Mouse (Mus musculus) forebrain, embryonic 13.5 days (tissue): Measurements from ENCODE around the gene Gpr107. TPM values are rescaled to one million over a fixed set of nuclear protein-coding genes. Genes with fewer than 3 reads are reported as not detected.

Source experiments
- ATAC-seq: fragments of 200-750 bp; cut with Nextera tagmentation; 2 replicates; pipeline ENCODE4 v1.8.0; 2017
- H3K27ac ChIP-seq: fragments of 300-500 bp; sonication (generic); 2 replicates; pipeline ENCODE4 v1.5.1; 2015; ENCODE audit warnings: inconsistent platforms, mild to moderate bottlenecking, moderate library complexity
- H3K27me3 ChIP-seq: fragments of 300-500 bp; sonication (generic); 2 replicates; pipeline ENCODE4 v1.6.1; 2015; ENCODE audit warnings: mild to moderate bottlenecking, inconsistent platforms
- H3K36me3 ChIP-seq: fragments of 300-500 bp; sonication (generic); 2 replicates; pipeline ENCODE4 v1.6.1; 2015; ENCODE audit warnings: mild to moderate bottlenecking, inconsistent platforms; ENCODE audit not compliant: poor library complexity, severe bottlenecking
- H3K4me1 ChIP-seq: fragments of 300-500 bp; sonication (generic); 2 replicates; pipeline ENCODE4 v1.6.1; 2015; ENCODE audit warnings: inconsistent platforms
- H3K4me2 ChIP-seq: fragments of 300-500 bp; sonication (generic); 2 replicates; pipeline ENCODE4 v1.6.1; 2015; ENCODE audit warnings: inconsistent platforms, mild to moderate bottlenecking, moderate library complexity
- H3K4me3 ChIP-seq: fragments of 300-500 bp; sonication (generic); 2 replicates; pipeline ENCODE4 v1.5.1; 2015; ENCODE audit warnings: mild to moderate bottlenecking, inconsistent platforms
- H3K9ac ChIP-seq: fragments of 300-500 bp; sonication (generic); 2 replicates; pipeline ENCODE4 v1.6.1; 2015; ENCODE audit warnings: mild to moderate bottlenecking, inconsistent platforms
- H3K9me3 ChIP-seq: fragments of 300-500 bp; sonication (generic); replicated peaks from 2 replicates; pipeline ENCODE4 v1.6.1; 2016; ENCODE audit warnings: inconsistent platforms
- WGBS: fragments of 180-500 bp; shearing (Covaris S2); methylation state at CpG from one replicate; pipeline ENCODE4 v1.1.7; 2015; 5-methylcytosine and 5-hydroxymethylcytosine counted together
- polyA plus RNA-seq: library from polyadenylated mRNA; unstranded; fragments of >200 nt; fragmentation: Nextera tagmentation; extraction: Ambion mirVana; gene quantifications from 2 replicates; pipeline ENCODE4 v1.2.1, GENCODE M21; 2015

The Gpr107 gene
- polyA plus RNA-seq, 1 experiment from 2014 or later, result 28.6 TPM

DNA sequence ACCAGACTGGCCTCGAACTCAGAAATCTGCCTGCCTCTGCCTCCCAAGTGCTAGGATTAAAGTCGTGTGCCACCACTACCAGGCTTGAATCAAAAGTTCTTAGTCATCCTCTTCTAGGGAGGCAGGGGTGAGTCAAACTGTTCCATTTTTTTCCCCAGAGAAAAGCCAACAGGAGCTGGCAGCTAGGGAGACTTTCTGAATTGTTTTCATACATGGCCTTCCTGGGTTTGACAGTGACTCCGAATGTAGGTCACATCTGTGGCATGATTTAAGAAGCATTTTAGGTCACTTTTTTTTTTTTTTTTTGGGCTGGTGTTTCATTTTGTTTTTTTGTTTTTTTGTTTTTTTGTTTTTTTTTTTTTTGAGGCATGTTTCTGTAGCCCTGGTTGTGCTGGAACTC lies 33.9 kb upstream of the Gpr107 start:
- Histone ChIP-seq H3K27ac (no peak overlapping the region), H3K27me3 (no peaks in the 10 kb centered on the region), H3K9me3 (no peaks in the 10 kb centered on the region), H3K4me2 (no peak overlapping the region), H3K36me3 (no peaks in the 10 kb centered on the region), H3K9ac (no peak overlapping the region), H3K4me3 (no peak overlapping the region), H3K4me1 (no peaks in the 10 kb centered on the region)
- ATAC-seq, result no peak
- WGBS, result 92% methylated on average over 3 of the region's 3 CpGs

DNA sequence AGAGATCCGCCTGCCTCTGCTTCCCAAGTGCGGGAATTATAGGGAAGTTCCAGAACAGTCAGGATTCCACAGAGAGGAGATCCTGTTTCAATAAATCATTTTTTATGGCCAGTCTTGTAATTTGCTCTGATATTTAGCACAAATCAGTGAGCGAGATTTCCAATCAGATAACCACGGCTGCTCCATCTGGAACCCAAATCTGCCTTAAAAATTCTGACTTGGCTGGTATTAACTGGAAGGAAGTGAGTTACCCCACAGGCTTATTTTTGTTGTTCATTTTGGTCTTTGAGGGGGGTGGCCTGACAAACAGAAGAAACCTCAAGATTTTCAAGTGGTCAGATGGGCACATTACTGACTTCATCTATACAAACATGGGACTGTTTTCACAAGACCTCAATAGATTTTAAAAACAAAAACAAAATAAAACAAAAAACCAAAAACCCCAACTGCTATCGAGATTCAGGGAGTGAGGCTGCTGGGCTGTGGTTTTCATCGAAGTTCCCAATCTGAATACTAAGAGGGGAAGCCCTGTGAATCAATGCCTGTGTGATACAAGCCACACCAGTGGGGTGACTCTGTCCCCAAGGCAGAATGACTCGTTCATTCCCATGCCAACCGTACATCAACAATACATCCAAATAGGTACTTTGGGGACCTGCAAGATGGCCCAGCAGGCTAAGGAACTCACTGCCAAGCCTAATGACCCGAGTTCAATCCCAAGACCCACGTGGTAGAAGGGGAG lies 33.3 kb upstream of the Gpr107 start:
- H3K9ac ChIP-seq, result no peak overlapping the region
- no peak overlapping the region for H3K27ac ChIP-seq
- no peaks in the 10 kb centered on the region for H3K9me3 ChIP-seq
- no peak overlapping the region for H3K4me3 ChIP-seq
- H3K4me1 ChIP-seq, result no peaks in the 10 kb centered on the region
- H3K36me3 ChIP-seq, result no peaks in the 10 kb centered on the region
- WGBS, result 85% methylated on average over 10 of the region's 10 CpGs
- ATAC-seq, result no peak
- H3K4me2 ChIP-seq, result no peak overlapping the region
- H3K27me3 ChIP-seq, result no peaks in the 10 kb centered on the region

GRCm38 (mm10) chr2:31119795-31120194 lies 32.3 kb upstream of the Gpr107 start:
- Histone ChIP-seq H3K9ac (no peak overlapping the region), H3K9me3 (no peaks in the 10 kb centered on the region), H3K36me3 (no peaks in the 10 kb centered on the region), H3K4me2 (no peak overlapping the region), H3K4me1 (no peaks in the 10 kb centered on the region), H3K27ac (peak overlapping the region; percentile 38), H3K27me3 (no peaks in the 10 kb centered on the region), H3K4me3 (no peak overlapping the region)
- no peak for ATAC-seq
- 56% methylated on average over 13 of the region's 13 CpGs for WGBS

DNA sequence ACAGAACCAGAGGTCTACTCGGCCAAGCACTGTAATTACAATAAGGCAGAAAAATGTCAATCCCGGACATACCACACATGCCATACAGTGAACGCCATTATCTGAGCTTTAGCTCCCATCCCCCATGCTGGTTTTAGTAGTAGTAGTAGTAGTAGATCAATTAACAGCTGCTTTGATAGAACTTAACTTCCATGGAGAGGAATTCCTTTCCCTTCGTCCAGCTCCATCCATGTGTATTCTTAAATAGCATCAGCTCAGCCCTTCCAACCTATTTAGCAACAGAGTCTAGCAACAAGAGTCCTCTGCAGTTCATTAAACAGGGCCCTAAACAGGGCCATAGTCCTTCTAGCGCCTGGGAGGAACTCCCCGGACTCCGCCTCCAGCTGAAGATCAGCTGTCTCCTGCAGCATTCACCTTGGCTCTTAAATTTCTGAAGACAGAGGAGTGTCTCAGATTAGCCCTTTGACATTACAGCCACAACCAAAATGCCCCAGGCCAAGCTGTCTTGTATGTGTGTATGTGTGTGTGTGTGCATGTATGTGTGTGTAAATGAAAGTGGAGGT lies 30.9 kb upstream of the Gpr107 start:
- WGBS, result 82% methylated on average over 7 of the region's 7 CpGs
- no peaks in the 10 kb centered on the region for H3K4me1 ChIP-seq
- no peak for ATAC-seq

GRCm38 (mm10) chr2:31122806-31123205 lies 29.3 kb upstream of the Gpr107 start:
- no peaks in the 10 kb centered on the region for H3K27me3 ChIP-seq
- no peak overlapping the region for H3K4me3 ChIP-seq
- no peaks in the 10 kb centered on the region for H3K36me3 ChIP-seq
- H3K4me2 ChIP-seq, result no peak overlapping the region
- no peak overlapping the region for H3K27ac ChIP-seq
- H3K4me1 ChIP-seq, result peaks cover 4% of the 10 kb centered on the region; the same call in 1 of the 2 replicates
- 90% methylated on average over 5 of the region's 5 CpGs for WGBS
- ATAC-seq, result no peak
- no peak overlapping the region for H3K9ac ChIP-seq
- H3K9me3 ChIP-seq, result no peaks in the 10 kb centered on the region

More for the DNA sequence above, 30.9 kb upstream of the Gpr107 start:
- Histone ChIP-seq H3K27me3 (no peaks in the 10 kb centered on the region), H3K4me2 (no peak overlapping the region), H3K27ac (no peak overlapping the region), H3K9me3 (no peaks in the 10 kb centered on the region), H3K4me3 (no peak overlapping the region), H3K36me3 (no peaks in the 10 kb centered on the region), H3K9ac (no peak overlapping the region)

- Histone ChIP-seq H3K4me1 (peaks cover 6% of the 10 kb centered on the region; the same call in 1 of the 2 replicates), H3K4me3 (no peak overlapping the region), H3K27me3 (no peaks in the 10 kb centered on the region), H3K4me2 (no peak overlapping the region), H3K9ac (no peak overlapping the region), H3K27ac (no peak overlapping the region), H3K9me3 (no peaks in the 10 kb centered on the region), H3K36me3 (no peaks in the 10 kb centered on the region)
- ATAC-seq, result no peak
- 96% methylated on average over 5 of the region's 5 CpGs for WGBS
Measured at GRCm38 (mm10) chr2:31123493-31123892, 28.6 kb upstream of the Gpr107 start.

DNA sequence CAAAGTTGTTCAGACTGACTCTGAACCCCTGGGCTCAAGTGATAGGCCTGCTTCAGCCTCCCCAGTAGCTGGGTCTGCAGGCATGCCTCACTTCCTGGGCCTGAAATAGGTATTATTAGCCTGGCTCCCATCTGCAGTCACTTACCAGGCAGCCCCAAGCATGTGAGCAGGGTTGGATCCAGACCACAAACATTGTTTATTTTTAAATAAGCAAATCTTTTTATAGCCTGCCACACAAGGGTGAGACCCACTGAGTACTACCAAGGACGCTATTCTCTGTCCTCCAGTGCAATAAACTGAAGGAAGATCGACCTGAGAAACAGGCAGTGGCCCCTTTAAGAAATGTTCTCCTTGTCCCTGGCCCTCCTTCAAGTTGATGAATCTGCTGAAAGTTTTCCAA lies 27.4 kb upstream of the Gpr107 start:
- Histone ChIP-seq H3K27ac (no peak overlapping the region), H3K9me3 (no peaks in the 10 kb centered on the region), H3K9ac (no peak overlapping the region), H3K4me2 (no peak overlapping the region), H3K4me3 (no peak overlapping the region), H3K27me3 (no peaks in the 10 kb centered on the region), H3K4me1 (peaks cover 6% of the 10 kb centered on the region; the same call in 1 of the 2 replicates), H3K36me3 (no peaks in the 10 kb centered on the region)
- no peak for ATAC-seq
- WGBS, result 80% methylated on average over 2 of the region's 2 CpGs

DNA sequence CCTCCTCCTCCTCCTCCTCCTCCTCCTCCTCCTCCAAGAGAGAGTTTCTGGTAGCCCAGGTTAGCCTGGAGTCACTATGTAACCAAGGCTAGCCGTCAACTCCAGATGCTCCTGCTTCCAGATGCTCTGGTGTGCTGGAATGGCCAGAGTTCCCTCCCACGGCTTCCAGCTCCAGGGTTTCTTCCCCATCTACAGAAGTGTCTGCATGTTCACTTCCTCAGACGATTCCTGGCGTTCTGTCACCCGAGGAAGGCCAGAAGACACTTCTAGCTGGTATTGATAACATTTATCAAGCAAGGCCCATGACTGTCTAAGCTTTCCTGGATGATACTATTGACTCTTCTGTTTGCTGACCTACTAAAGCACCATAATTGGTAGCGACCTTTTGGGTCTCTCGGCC lies 27.0 kb upstream of the Gpr107 start:
- Histone ChIP-seq H3K4me2 (no peak overlapping the region), H3K27me3 (no peaks in the 10 kb centered on the region), H3K4me1 (peaks cover 6% of the 10 kb centered on the region; the same call in 1 of the 2 replicates), H3K9ac (no peak overlapping the region), H3K4me3 (no peak overlapping the region), H3K27ac (no peak overlapping the region), H3K36me3 (no peaks in the 10 kb centered on the region), H3K9me3 (no peaks in the 10 kb centered on the region)
- ATAC-seq, result no peak
- WGBS, result 88% methylated on average over 7 of the region's 7 CpGs

GRCm38 (mm10) chr2:31126048-31126447 lies 26.1 kb upstream of the Gpr107 start:
- WGBS, result 86% methylated on average over 9 of the region's 9 CpGs
- H3K4me3 ChIP-seq, result no peak overlapping the region
- ATAC-seq, result no peak
- peaks cover 6% of the 10 kb centered on the region; the same call in 1 of the 2 replicates for H3K4me1 ChIP-seq
- no peak overlapping the region for H3K27ac ChIP-seq
- H3K27me3 ChIP-seq, result no peaks in the 10 kb centered on the region
- H3K9ac ChIP-seq, result no peak overlapping the region
- no peaks in the 10 kb centered on the region for H3K36me3 ChIP-seq
- no peak overlapping the region for H3K4me2 ChIP-seq
- H3K9me3 ChIP-seq, result no peaks in the 10 kb centered on the region

DNA sequence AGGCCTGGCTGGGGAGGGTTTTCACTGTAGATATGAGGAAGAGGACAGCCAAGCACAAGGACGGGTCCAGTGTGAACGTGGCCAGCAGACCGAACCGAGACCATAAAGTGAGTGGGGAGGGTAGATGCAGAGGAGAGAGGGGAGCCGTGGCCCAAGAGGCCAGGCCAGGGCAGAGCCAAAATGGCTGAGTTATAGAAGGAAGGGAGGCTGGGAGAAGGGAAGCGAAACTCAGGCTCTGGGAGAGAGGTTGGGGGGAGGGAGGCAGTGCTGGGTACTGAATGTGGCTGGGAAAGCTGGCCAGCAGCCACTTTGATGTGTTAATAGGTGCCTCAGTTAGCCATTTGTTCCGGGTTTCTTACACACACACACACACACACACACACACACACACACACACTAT lies 24.9 kb upstream of the Gpr107 start:
- no peaks in the 10 kb centered on the region for H3K36me3 ChIP-seq
- no peaks in the 10 kb centered on the region for H3K9me3 ChIP-seq
- ATAC-seq, result no peak
- no peak overlapping the region for H3K9ac ChIP-seq
- H3K27ac ChIP-seq, result no peak overlapping the region
- 73% methylated on average over 7 of the region's 7 CpGs for WGBS
- H3K4me1 ChIP-seq, result peaks cover 6% of the 10 kb centered on the region; the same call in 1 of the 2 replicates
- no peak overlapping the region for H3K4me3 ChIP-seq
- no peaks in the 10 kb centered on the region for H3K27me3 ChIP-seq
- no peak overlapping the region for H3K4me2 ChIP-seq

DNA sequence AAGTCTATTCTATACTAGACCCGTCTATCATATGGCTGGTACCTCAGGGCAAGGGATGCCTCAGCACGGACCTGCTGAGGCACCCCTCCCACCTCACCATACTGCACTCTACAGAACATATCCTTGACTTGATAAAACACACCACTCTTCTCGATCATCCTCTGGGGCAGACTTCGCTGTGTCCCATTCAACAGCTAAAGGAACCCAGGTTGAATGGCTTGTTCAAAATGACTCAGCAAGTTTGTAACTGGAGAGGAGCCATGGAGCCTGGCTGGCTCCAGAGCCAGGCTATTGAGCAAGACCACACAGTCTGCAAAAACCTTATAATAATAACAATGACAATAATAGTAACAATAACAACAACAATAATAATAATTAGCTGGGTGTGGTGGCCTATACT lies 24.2 kb upstream of the Gpr107 start:
- H3K9me3 ChIP-seq, result no peaks in the 10 kb centered on the region
- WGBS, result 77% methylated on average over 4 of the region's 4 CpGs
- H3K27ac ChIP-seq, result no peak overlapping the region
- no peak overlapping the region for H3K4me3 ChIP-seq
- H3K36me3 ChIP-seq, result no peaks in the 10 kb centered on the region
- H3K4me1 ChIP-seq, result peaks cover 6% of the 10 kb centered on the region; the same call in 1 of the 2 replicates
- no peak overlapping the region for H3K4me2 ChIP-seq
- no peaks in the 10 kb centered on the region for H3K27me3 ChIP-seq
- no peak overlapping the region for H3K9ac ChIP-seq
- ATAC-seq, result no peak

DNA sequence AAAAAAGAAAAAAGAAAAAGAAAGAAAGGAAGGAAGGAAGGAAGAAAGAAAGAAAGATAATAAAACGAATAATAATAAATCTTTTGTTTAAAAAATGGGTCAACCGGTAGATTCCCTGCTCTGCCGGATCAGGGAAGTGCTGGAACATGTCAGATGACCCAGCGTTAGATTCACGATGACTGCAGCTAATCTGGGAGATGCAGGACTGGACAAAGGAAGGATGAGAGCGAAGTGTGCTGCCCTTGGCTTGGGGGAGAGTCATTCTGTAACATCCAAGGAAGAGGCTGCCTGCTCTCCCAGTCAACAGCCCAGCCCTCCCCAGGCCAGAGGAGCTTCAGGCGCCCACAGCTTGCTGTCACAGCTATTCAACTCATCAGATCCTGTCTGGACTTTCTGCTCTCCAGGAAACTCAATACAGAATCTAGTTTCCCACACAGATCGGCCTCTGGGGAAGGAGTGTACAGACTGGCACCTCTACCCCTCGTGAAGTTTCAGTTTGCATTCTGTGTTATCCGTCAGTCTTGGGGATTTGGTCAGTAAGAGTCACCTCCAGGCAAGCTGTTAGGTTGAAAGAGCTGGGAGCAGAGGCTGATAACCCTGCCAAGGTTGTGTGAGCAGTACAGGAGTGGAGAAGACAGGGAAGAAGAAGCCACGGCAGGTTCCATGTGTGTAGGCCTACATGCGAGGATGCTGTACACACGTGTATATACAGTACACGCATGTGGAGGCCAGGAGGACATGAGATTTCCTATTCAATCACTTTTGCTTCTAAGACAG lies 22.2 kb upstream of the Gpr107 start:
- 89% methylated on average over 14 of the region's 14 CpGs for WGBS
- Histone ChIP-seq H3K4me3 (no peak overlapping the region), H3K27me3 (no peaks in the 10 kb centered on the region), H3K27ac (no peak overlapping the region), H3K4me1 (peaks cover 6% of the 10 kb centered on the region; the same call in 1 of the 2 replicates), H3K9ac (no peak overlapping the region), H3K4me2 (no peak overlapping the region), H3K36me3 (no peaks in the 10 kb centered on the region), H3K9me3 (no peaks in the 10 kb centered on the region)
- ATAC-seq, result no peak
